Mouse (Mus musculus) megakaryocyte, embryonic 14.5 days (primary cell): ENCODE measurements around the gene Dnah6. TPM values are rescaled to one million over a fixed set of nuclear protein-coding genes. Genes with fewer than 3 reads are reported as not detected.
A peak's percentile ranks its signal among the peaks of the same experiment; 100 is the strongest.

Experiments
- H3K27me3 ChIP-seq: replicated peaks from 2 replicates; pipeline ENCODE3; 2012; ENCODE audit warnings: inconsistent platforms
- H3K36me3 ChIP-seq: replicated peaks from 2 replicates; pipeline ENCODE3; 2012; ENCODE audit warnings: low read length, inconsistent platforms, mixed read lengths
- H3K4me1 ChIP-seq: 2 replicates; pipeline ENCODE4 v1.6.1; 2012; ENCODE audit warnings: inconsistent platforms
- H3K4me3 ChIP-seq: replicated peaks from 2 replicates; pipeline ENCODE3; 2012; ENCODE audit warnings: moderate library complexity, mild to moderate bottlenecking, inconsistent platforms
- H3K9me3 ChIP-seq: 2 replicates; pipeline ENCODE4 v1.6.1; 2012; ENCODE audit warnings: inconsistent platforms
- FLI1 ChIP-seq: IDR thresholded peaks from 2 replicates; pipeline ENCODE4 v1.6.1; 2012; ENCODE audit warnings: low read length, inconsistent platforms, mixed read lengths
- GATA1 ChIP-seq: IDR thresholded peaks from 3 replicates; pipeline ENCODE4 v1.6.1; 2012; ENCODE audit warnings: mixed read lengths, low read length, inconsistent platforms, borderline replicate concordance
- polyA plus RNA-seq: library from polyadenylated mRNA; stranded (reverse); fragments of >175 nt; gene quantifications from 2 replicates; pipeline ENCODE4 v1.2.3, GENCODE M21; 2012; ENCODE audit warnings: low replicate concordance; ENCODE audit not compliant: insufficient read depth

Dnah6 gene
- polyA plus RNA-seq, 1 experiment: not detected

DNA sequence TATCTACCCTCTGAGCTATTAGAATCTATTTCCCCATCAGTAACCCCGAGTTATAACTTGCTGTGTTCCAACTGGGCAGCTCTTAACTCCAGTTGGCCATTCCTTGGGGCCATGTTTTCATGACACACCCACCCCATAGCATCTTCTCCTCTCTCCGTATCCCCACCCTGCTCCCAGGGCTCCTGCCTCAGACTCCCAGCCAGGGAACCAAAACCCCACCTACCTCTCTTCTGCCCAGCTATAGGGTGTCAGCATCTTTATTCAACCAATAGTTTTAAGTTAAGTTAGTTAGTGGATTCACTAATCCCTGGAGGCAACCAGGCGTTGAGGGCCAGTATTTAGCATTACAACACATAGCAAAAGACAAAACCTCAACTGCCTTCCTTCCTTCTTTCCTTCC lies 7.4 kb upstream of the Dnah6 start:
- no peaks in the 10 kb centered on the region for H3K36me3 ChIP-seq

DNA sequence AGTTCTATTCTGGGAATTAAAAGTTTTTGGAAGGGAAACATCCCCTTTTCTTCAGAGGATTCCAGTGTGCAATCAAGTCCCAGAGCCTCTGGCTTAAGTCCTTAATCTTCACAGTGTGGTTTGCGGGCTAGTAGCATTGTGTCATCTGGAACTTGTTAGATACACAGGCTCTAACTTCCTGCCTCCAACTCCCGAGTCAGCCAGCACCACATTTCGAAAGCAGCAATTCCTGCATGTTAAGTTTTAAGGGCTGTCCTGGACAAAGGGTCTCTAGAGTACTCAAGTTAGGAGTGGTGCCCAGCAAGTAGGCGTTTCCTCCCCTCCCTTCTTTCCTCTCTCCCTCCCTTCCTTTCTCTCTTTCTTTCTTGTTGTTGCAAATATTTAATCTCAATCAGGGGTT lies 7.0 kb upstream of the Dnah6 start:
- 0 out of 2 replicates have a peak, but pooled peaks cover 3% of the 10 kb centered on the region for H3K4me1 ChIP-seq
- TF ChIP-seq FLI1: no peak
- TF ChIP-seq GATA1: no peak
- no peaks in the 10 kb centered on the region; the same call in 1 of the 2 replicates for H3K9me3 ChIP-seq
- no peak overlapping the region for H3K4me3 ChIP-seq
- peaks cover 23% of the 10 kb centered on the region for H3K27me3 ChIP-seq
- no peaks in the 10 kb centered on the region for H3K36me3 ChIP-seq

More for the DNA sequence above, 7.4 kb upstream of the Dnah6 start:
- no peaks in the 10 kb centered on the region; the same call in 1 of the 2 replicates for H3K9me3 ChIP-seq
- 0 out of 2 replicates have a peak, but pooled peaks cover 3% of the 10 kb centered on the region for H3K4me1 ChIP-seq
- no peak for TF ChIP-seq FLI1
- TF ChIP-seq GATA1: no peak
- H3K4me3 ChIP-seq: no peak overlapping the region
- H3K27me3 ChIP-seq: peaks cover 23% of the 10 kb centered on the region

DNA sequence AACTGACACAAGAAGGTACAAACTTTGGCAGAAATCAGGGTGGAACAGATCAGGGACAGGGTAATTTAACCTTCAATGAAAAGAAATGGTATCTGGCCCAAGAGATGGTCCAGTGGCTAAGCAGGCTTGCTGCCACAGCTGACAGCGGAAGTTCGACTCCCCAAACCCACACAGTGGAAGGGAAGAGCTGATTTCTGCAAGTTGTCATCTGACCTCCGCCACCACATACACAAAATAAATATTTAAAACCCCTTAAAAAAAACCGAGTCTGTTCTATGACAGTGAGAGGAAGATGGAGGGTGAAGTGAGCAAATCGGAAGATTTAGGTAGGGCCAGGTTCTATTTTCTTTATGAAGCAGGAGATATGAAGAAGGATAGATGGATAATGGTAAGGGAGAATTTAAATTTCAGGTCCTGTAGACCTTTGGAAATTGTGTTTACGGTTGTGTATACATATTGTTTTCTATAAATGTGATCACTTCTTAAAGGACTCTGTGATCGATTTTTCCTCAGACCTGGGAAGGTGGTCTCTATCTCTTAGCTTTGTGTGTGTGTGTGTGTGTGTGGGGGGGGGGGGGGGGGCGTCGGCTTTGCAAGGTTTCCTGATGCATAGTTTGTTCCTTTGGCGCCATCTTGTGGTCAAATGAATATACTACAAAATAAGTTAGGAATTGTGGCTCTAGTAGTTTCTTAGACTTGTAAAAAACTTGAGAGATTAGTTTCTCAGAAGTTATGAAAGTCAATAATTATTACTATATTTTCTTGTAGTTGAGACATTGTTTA lies 6.1 kb upstream of the Dnah6 start:
- Histone ChIP-seq H3K27me3 (peaks cover 24% of the 10 kb centered on the region), H3K4me1 (peaks cover 7% of the 10 kb centered on the region)

DNA sequence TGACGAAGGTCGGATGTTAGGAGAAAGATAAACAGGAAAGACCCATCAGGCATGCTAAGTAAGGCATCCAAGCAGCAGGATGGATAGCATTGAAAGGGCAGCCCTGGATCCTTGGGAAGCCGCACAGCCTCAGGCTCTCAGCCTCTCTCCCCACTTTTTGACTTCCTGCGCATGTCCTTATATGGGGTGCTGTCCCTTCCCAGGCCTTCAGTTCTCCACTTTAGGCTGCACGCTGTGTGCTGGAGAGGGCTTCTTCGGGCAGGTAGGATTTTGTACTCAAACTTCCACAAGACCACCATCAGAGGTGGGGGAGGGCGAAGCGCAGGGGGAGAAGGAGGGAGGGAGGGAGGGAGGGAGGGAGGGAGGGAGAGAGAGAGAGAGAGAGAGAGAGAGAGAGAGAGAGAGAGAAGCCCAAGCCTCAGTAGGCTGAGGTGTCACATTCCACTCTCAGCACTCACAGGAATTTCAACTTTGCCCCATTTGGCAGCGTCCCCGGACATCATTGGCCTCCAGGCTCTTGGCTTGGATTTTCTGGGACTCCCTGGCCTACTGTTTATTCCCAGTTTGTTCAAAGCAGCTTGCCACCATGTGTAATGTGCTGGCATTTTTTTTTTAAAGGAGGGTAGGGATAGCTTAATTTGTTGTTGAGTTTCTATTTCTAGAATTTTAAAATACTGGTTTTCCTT lies 1.5 kb upstream of the Dnah6 start:
- H3K27me3 ChIP-seq: peaks cover 32% of the 10 kb centered on the region
- peaks cover 13% of the 10 kb centered on the region for H3K4me1 ChIP-seq
- no peaks in the 10 kb centered on the region for H3K36me3 ChIP-seq
- TF ChIP-seq FLI1 (no peak), GATA1 (no peak)
- H3K9me3 ChIP-seq: no peaks in the 10 kb centered on the region; the same call in 1 of the 2 replicates
- H3K4me3 ChIP-seq: peak overlapping the region; percentile 74

More for the DNA sequence above, 6.1 kb upstream of the Dnah6 start:
- no peaks in the 10 kb centered on the region; the same call in 1 of the 2 replicates for H3K9me3 ChIP-seq
- TF ChIP-seq GATA1 (no peak), FLI1 (no peak)
- H3K36me3 ChIP-seq: no peaks in the 10 kb centered on the region
- no peak overlapping the region for H3K4me3 ChIP-seq

DNA sequence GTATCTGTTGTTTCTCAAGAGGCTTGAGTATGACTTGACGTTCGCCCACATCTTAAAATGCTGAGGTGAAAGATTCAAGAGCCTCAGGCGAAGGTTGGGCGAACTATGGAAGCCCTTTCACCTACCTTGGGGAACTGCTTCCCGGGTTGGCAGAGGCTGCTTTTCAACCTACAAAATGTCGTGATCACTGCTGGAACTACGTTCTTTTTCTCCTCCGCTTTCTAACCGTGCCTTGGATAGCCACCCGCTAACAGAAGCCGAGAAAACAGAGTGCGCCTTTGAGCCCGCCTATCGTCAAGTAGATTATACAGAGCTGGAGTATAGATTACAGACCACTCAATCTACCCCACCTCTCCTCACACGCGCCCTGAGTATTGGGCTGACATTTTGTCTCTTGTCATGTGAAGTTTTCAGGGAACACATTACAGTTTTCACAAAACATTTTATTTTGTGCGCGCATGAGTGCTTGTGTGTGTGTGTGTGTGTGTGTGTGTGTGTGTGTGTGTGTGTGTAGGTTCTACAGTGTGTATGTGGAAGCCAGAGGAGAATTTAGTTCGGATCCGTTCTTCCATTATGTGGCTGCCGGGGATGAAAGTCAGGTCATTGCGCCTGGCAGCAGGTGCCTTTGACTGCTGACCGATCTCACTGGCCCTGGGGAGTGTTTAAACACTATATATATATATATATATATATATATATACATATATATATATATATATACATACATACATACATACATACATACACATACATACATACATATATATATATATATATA lies 696 bp upstream of the Dnah6 start:
- peaks cover 32% of the 10 kb centered on the region for H3K27me3 ChIP-seq
- no peaks in the 10 kb centered on the region; the same call in 1 of the 2 replicates for H3K9me3 ChIP-seq
- no peaks in the 10 kb centered on the region for H3K36me3 ChIP-seq
- no peak for TF ChIP-seq FLI1
- TF ChIP-seq GATA1: no peak
- H3K4me3 ChIP-seq: peak overlapping the region; percentile 86
- peaks cover 13% of the 10 kb centered on the region for H3K4me1 ChIP-seq

DNA sequence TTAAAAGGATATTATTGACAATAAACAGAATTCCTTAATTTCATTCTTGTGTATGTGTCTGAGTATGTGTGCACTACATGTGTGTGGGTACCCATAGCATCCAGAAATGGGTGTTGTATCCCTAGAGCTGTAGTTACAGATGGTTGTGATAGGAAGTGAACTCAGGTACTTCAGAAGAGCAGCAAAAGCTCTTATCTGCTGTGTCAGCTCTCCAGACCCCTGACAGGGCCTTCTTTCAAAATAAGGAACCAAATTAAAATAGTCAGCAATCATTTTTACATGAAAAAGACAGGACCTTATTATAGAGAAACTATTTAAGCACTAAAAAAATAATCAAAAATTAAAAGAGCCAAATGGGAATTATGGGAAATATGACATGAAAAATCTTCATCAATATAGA lies 9.8 kb downstream of the Dnah6 start:
- Histone ChIP-seq H3K4me1 (peaks cover 11% of the 10 kb centered on the region; the same call in 1 of the 2 replicates), H3K9me3 (no peaks in the 10 kb centered on the region), H3K27me3 (peaks cover 14% of the 10 kb centered on the region), H3K4me3 (no peak overlapping the region), H3K36me3 (no peaks in the 10 kb centered on the region)
- TF ChIP-seq GATA1 (no peak), FLI1 (no peak)

DNA sequence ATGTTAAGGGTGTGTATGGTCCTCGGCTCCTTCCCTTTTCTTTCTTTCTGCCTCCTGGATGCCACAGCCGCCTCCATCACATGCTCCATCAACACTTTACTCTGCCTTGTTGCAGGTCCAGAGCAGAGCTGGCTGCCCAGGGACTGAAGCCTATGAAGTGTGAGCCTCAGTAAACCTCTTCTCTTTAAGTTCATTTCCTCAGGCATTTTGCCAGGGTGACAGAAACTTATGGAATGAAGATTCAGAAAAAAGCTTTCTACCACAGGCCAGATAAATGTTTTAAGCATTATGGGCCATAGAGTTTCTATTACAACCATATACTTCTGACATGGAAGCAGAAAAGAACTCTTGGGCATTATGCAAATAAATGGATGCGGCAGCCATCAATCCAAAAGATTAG lies 10.4 kb downstream of the Dnah6 start:
- Histone ChIP-seq H3K9me3 (peaks cover 1% of the 10 kb centered on the region; the same call in 1 of the 2 replicates), H3K36me3 (no peaks in the 10 kb centered on the region), H3K4me3 (no peak overlapping the region), H3K4me1 (peaks cover 11% of the 10 kb centered on the region; the same call in 1 of the 2 replicates), H3K27me3 (peaks cover 16% of the 10 kb centered on the region)
- no peak for TF ChIP-seq FLI1
- TF ChIP-seq GATA1: no peak

DNA sequence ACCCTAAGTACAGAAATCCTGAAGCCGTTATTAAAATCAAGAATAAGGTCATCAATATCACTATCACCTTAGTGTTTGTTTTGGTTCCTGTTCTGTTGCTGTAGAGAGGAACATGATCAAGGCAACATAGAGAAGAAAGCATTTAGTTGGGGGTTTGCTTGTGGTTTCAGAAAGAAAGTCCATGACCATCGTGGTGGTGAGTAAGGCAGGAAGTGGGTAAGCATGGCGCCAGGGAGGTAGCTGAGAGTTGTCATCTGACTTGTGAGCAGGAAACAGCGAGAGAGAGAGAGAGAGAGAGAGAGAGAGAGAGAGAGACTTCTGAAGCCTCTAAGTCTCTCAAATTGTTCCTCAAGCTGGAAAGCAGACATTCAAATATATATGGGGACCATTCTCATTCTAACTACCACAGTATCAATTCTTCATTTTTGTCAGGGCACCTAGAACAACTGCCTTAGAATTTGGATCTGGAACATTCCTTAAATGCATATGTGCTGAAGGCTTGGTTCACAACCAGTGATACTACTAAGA lies 10.9 kb downstream of the Dnah6 start:
- Histone ChIP-seq H3K4me3 (no peak overlapping the region), H3K36me3 (no peaks in the 10 kb centered on the region), H3K4me1 (peaks cover 11% of the 10 kb centered on the region; the same call in 1 of the 2 replicates), H3K9me3 (peaks cover 4% of the 10 kb centered on the region; the same call in 1 of the 2 replicates), H3K27me3 (peaks cover 18% of the 10 kb centered on the region)
- TF ChIP-seq FLI1: no peak
- no peak for TF ChIP-seq GATA1

DNA sequence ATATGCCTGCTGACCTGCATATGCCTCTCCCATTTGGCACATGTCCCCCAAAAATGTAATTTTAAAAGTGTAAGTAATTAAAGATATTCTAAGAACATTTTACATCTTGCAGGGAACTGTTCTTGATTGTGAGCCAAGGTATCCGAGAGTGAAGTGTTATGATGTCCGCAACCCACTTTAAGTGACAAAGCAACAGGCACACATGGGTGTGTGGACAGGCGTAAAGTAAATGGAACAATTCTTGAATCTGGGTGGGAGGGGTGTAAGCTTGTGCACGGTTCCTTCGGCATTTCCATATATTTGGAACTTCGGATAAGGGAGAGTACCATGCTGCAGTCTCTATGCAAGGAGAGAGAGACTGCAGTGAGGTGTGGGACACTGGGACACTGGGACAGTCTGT lies 11.9 kb downstream of the Dnah6 start:
- TF ChIP-seq FLI1: no peak
- no peak for TF ChIP-seq GATA1
- peaks cover 11% of the 10 kb centered on the region; the same call in 1 of the 2 replicates for H3K4me1 ChIP-seq
- H3K9me3 ChIP-seq: peaks cover 4% of the 10 kb centered on the region; the same call in 1 of the 2 replicates
- H3K36me3 ChIP-seq: no peaks in the 10 kb centered on the region
- no peak overlapping the region for H3K4me3 ChIP-seq
- peaks cover 18% of the 10 kb centered on the region for H3K27me3 ChIP-seq
